Mouse (Mus musculus): ENCODE measurements at regions not wholly inside any gene's neighbourhood (a gene's known extent, or its start where the extent isn't known, plus 50 kb on each side); places are given as distances from the start of the nearest gene placed in this dataset.

- 0 out of 2 replicates have a peak overlapping the region, but pooled peaks have one; percentile 13 for H3K27ac ChIP-seq (replicated peaks)
- no peak for DNase-seq (ENCODE audit: low spot score)
- WGBS = 75% methylated on average over 13 of the region's 13 CpGs
- no peak for TF ChIP-seq CTCF (IDR thresholded peaks at IDR 0.05; ENCODE audit: low read depth)
- no peak; the same call in 1 of the 2 replicates for ATAC-seq (ENCODE audit: low FRiP score, low TSS enrichment)
- no peak overlapping the region for H3K9ac ChIP-seq (ENCODE audit: low read length)
- no peaks in the 10 kb centered on the region for H3K4me1 ChIP-seq (replicated peaks; ENCODE audit: control insufficient read depth, insufficient read depth)
- no peaks in the 10 kb centered on the region for H3K9me3 ChIP-seq (ENCODE audit: control insufficient read depth, low read length)
- no peak overlapping the region for H3K4me2 ChIP-seq (replicated peaks; ENCODE audit: low read depth)
- H3K4me3 ChIP-seq (ENCODE audit: low read depth, low read length) = no peak overlapping the region
- no peaks in the 10 kb centered on the region for H3K36me3 ChIP-seq (ENCODE audit: control insufficient read depth, insufficient read depth, low read length)
- no peaks in the 10 kb centered on the region for H3K27me3 ChIP-seq (ENCODE audit: control insufficient read depth, insufficient read depth, low read length)
These were observed 52.0 kb upstream of the Snrk start for GRCm38 (mm10) chr9:122064937-122065673.

DNA sequence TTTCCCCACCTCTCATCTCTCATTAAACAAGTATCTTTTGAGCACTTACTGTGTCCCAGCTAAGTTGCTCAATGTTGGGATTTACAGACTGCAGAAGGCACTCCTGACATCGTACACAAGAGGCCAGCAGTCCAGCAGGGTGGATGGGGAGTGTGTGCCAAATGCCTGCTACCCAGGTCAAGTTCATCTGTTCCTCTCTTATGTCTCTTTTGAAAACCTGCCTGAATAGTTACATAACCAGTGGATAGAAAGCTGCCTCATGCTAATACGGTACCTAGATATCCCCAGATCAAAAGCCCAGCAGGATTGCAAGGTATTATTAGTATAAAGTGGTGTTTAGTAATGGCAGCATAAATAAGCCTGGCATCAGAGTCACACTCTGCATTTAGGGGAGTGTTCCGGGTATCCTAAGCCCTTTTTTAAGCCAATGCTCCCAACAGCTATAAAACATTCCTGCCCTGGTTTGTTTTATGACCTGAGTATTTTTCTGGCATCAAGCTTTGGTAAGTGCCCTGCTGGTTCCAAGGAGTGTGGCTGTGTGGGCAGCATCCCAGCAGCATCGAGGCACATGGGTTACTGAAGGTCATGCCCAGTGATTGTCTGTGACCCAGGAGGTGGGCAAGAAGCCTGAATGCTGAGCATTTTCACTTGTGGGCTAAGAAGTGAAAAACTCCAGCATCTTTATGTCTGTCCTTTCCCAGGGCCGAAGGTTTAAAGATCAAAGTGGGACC is 59.1 kb upstream of the Pomgnt2 start:
- no peak overlapping the region for H3K4me3 ChIP-seq (ENCODE audit: low read depth, low read length)
- 0 out of 2 replicates have a peak overlapping the region, but pooled peaks have one; percentile 45 for H3K27ac ChIP-seq (replicated peaks)
- H3K9me3 ChIP-seq (ENCODE audit: control insufficient read depth, low read length) = no peaks in the 10 kb centered on the region
- no peak for DNase-seq (ENCODE audit: low spot score)
- WGBS = 68% methylated on average over 5 of the region's 5 CpGs
- H3K4me1 ChIP-seq (replicated peaks; ENCODE audit: control insufficient read depth, insufficient read depth) = no peaks in the 10 kb centered on the region
- H3K27me3 ChIP-seq (ENCODE audit: control insufficient read depth, insufficient read depth, low read length) = no peaks in the 10 kb centered on the region
- TF ChIP-seq EP300 (optimal IDR thresholded peaks at IDR 0.05) (no peak), CTCF (IDR thresholded peaks at IDR 0.05; ENCODE audit: low read depth) (no peak)
- ATAC-seq (ENCODE audit: low FRiP score, low TSS enrichment) = no peak
- H3K9ac ChIP-seq (ENCODE audit: low read length) = no peak overlapping the region
- H3K36me3 ChIP-seq (ENCODE audit: control insufficient read depth, insufficient read depth, low read length) = no peaks in the 10 kb centered on the region
- no peak overlapping the region for H3K4me2 ChIP-seq (replicated peaks; ENCODE audit: low read depth)

- Histone ChIP-seq H3K9me3 (ENCODE audit: control insufficient read depth, low read length) (no peaks in the 10 kb centered on the region), H3K4me1 (replicated peaks; ENCODE audit: control insufficient read depth, insufficient read depth) (no peaks in the 10 kb centered on the region), H3K4me2 (replicated peaks; ENCODE audit: low read depth) (no peak overlapping the region), H3K27me3 (ENCODE audit: control insufficient read depth, insufficient read depth, low read length) (no peaks in the 10 kb centered on the region), H3K36me3 (ENCODE audit: control insufficient read depth, insufficient read depth, low read length) (no peaks in the 10 kb centered on the region), H3K27ac (replicated peaks) (peak overlapping the region; percentile 49; the same call in 1 of the 2 replicates), H3K4me3 (ENCODE audit: low read depth, low read length) (no peak overlapping the region), H3K9ac (ENCODE audit: low read length) (no peak overlapping the region)
- DNase-seq (ENCODE audit: low spot score) (no peak), ATAC-seq (ENCODE audit: low FRiP score, low TSS enrichment) (no peak)
- TF ChIP-seq CTCF (IDR thresholded peaks at IDR 0.05; ENCODE audit: low read depth) (no peak), EP300 (optimal IDR thresholded peaks at IDR 0.05) (no peak)
- 59% methylated on average over 7 of the region's 7 CpGs for WGBS
These were observed 54.8 kb upstream of the Pomgnt2 start for GRCm38 (mm10) chr9:122051716-122052115.

GRCm38 (mm10) chr9:122051096-122051495 is 54.2 kb upstream of the Pomgnt2 start:
- no peak for DNase-seq (ENCODE audit: low spot score)
- Histone ChIP-seq H3K27me3 (ENCODE audit: control insufficient read depth, insufficient read depth, low read length) (no peaks in the 10 kb centered on the region), H3K9ac (ENCODE audit: low read length) (no peak overlapping the region), H3K4me1 (replicated peaks; ENCODE audit: control insufficient read depth, insufficient read depth) (no peaks in the 10 kb centered on the region), H3K9me3 (ENCODE audit: control insufficient read depth, low read length) (no peaks in the 10 kb centered on the region), H3K4me2 (replicated peaks; ENCODE audit: low read depth) (no peak overlapping the region), H3K36me3 (ENCODE audit: control insufficient read depth, insufficient read depth, low read length) (no peaks in the 10 kb centered on the region), H3K4me3 (ENCODE audit: low read depth, low read length) (no peak overlapping the region), H3K27ac (replicated peaks) (peak overlapping the region; percentile 49; the same call in 1 of the 2 replicates)
- WGBS = 37% methylated on average over 6 of the region's 6 CpGs
- 0 out of 2 replicates have a peak, but pooled peaks have one; percentile 47 for ATAC-seq (ENCODE audit: low FRiP score, low TSS enrichment)
- TF ChIP-seq CTCF (IDR thresholded peaks at IDR 0.05; ENCODE audit: low read depth) = no peak
- no peak for TF ChIP-seq EP300 (optimal IDR thresholded peaks at IDR 0.05)

- Histone ChIP-seq H3K9me3 (ENCODE audit: control insufficient read depth, low read length) (no peaks in the 10 kb centered on the region), H3K4me3 (ENCODE audit: low read depth, low read length) (no peak overlapping the region), H3K9ac (ENCODE audit: low read length) (no peak overlapping the region), H3K27ac (replicated peaks) (no peak overlapping the region), H3K27me3 (ENCODE audit: control insufficient read depth, insufficient read depth, low read length) (no peaks in the 10 kb centered on the region), H3K4me1 (replicated peaks; ENCODE audit: control insufficient read depth, insufficient read depth) (no peaks in the 10 kb centered on the region), H3K4me2 (replicated peaks; ENCODE audit: low read depth) (no peak overlapping the region), H3K36me3 (ENCODE audit: control insufficient read depth, insufficient read depth, low read length) (no peaks in the 10 kb centered on the region)
- WGBS = 66% methylated on average over 5 of the region's 5 CpGs
- DNase-seq (ENCODE audit: low spot score) (no peak), ATAC-seq (ENCODE audit: low FRiP score, low TSS enrichment) (no peak)
- TF ChIP-seq CTCF (IDR thresholded peaks at IDR 0.05; ENCODE audit: low read depth) (no peak), EP300 (optimal IDR thresholded peaks at IDR 0.05) (no peak)
These were observed 52.1 kb upstream of the Pomgnt2 start for GRCm38 (mm10) chr9:122048999-122049398.
